Mouse (Mus musculus) C2C12 (cell line): ENCODE results near the gene Ccdc62. TPM values are rescaled to one million over a fixed set of nuclear protein-coding genes. Genes with fewer than 3 reads are reported as not detected.

Source experiments
- H3K27me3 ChIP-seq: one replicate; pipeline ENCODE4 v1.6.1; 2011; ENCODE audit not compliant: control insufficient read depth, insufficient read depth, insufficient read length
- H3K36me3 ChIP-seq: one replicate; pipeline ENCODE4 v1.6.1; 2011; ENCODE audit not compliant: control insufficient read depth, insufficient read depth
- H3K4me3 ChIP-seq: one replicate; pipeline ENCODE4 v1.5.1; 2011; ENCODE audit warnings: mild to moderate bottlenecking, control low read depth; ENCODE audit not compliant: poor library complexity, insufficient read depth, severe bottlenecking
- H3K79me2 ChIP-seq: one replicate; pipeline ENCODE4 v1.6.1; 2011; ENCODE audit not compliant: control insufficient read depth, insufficient read depth
- H3K79me3 ChIP-seq: one replicate; pipeline ENCODE4 v1.6.1; 2011; ENCODE audit warnings: low read depth, control low read depth
- H3ac ChIP-seq: one replicate; pipeline ENCODE3; 2011; ENCODE audit warnings: low read depth; ENCODE audit not compliant: control insufficient read depth, insufficient read length
- CEBPB ChIP-seq: IDR thresholded peaks from one replicate; pipeline ENCODE4 v1.6.1; 2011; ENCODE audit warnings: low read depth, mild to moderate bottlenecking, control low read depth, moderate library complexity
- CTCF ChIP-seq: IDR thresholded peaks from one replicate; pipeline ENCODE4 v1.5.1; 2011; ENCODE audit not compliant: control insufficient read depth, insufficient read depth, insufficient read length
- FOSL1 ChIP-seq: IDR thresholded peaks from one replicate; pipeline ENCODE4 v1.8.0; 2011; ENCODE audit warnings: mild to moderate bottlenecking, low read length; ENCODE audit not compliant: poor library complexity, insufficient read depth, severe bottlenecking
- MAX ChIP-seq: IDR thresholded peaks from one replicate; pipeline ENCODE4 v1.6.1; 2011; ENCODE audit warnings: mild to moderate bottlenecking, control low read depth
- MYOD1 ChIP-seq: IDR thresholded peaks from one replicate; pipeline ENCODE4 v1.6.1; 2011; ENCODE audit warnings: low read depth; ENCODE audit not compliant: control insufficient read depth, insufficient read length
- MYOG ChIP-seq: IDR thresholded peaks from one replicate; pipeline ENCODE4 v1.6.1; 2011; ENCODE audit not compliant: control insufficient read depth, insufficient read length; ENCODE audit errors: extremely low read depth
- USF1 ChIP-seq: IDR thresholded peaks from one replicate; pipeline ENCODE4 v1.6.1; 2011; ENCODE audit warnings: low read depth, mild to moderate bottlenecking, control low read depth, moderate library complexity
- polyA plus RNA-seq: library from polyadenylated mRNA; unstranded; fragments of >200 nt; fragmentation: generic; extraction: Trizol; gene quantifications from one replicate; pipeline ENCODE4 v1.2.1, GENCODE M21; 2012; ENCODE audit warnings: missing spikeins

Gene Ccdc62
- polyA plus RNA-seq, 1 experiment: 2.5 TPM

DNA sequence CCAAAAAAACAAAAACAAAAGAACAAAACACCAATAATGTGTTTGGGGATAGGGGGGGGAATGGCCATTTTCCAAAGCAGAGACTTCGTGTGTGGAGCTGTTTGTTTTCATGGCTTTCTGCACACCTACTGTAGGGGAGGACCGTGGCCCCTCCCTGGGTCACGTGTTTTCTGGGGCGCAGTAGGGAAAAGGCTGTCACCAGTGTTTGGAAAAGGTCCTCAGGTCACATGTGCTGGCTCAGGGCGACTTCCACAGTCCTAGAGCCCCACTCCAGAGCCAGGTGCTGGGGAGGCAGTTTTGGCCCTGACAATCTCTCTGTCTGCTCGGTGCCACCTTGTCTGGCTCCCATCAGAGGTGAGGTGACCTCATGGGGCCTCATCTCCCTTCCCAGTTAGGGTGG lies 64.9 kb downstream of the Ccdc62 start:
- Histone ChIP-seq H3ac (no peak overlapping the region), H3K4me3 (no peak overlapping the region), H3K36me3 (no peaks in the 10 kb centered on the region), H3K79me2 (no peaks in the 10 kb centered on the region), H3K79me3 (no peaks in the 10 kb centered on the region), H3K27me3 (no peaks in the 10 kb centered on the region)
- TF ChIP-seq USF1 (no peak), MAX (no peak), MYOG (no peak), CEBPB (no peak), MYOD1 (no peak), FOSL1 (no peak), CTCF (no peak)

DNA sequence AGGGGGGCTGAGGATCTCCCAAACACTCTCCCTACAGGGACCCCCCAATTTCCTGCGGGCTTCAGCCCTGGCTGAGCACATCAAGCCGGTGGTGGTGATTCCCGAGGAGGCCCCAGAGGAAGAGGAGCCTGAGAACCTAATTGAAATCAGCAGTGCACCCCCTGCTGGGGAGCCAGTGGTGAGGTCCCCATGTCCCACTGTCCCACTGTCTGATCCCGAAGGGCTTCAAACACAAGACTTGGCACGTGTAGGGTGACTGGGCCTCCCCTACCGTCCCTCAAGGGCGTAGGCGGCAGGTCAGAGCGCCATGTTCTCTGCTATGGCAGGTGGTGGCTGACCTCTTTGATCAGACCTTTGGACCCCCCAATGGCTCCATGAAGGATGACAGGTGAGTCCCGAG lies 65.7 kb downstream of the Ccdc62 start:
- H3ac ChIP-seq: no peak overlapping the region
- H3K27me3 ChIP-seq: no peaks in the 10 kb centered on the region
- no peak overlapping the region for H3K4me3 ChIP-seq
- H3K36me3 ChIP-seq: no peaks in the 10 kb centered on the region
- TF ChIP-seq MYOD1 (no peak), USF1 (no peak), MAX (no peak), CTCF (no peak), CEBPB (no peak), MYOG (no peak), FOSL1 (no peak)
- H3K79me3 ChIP-seq: no peaks in the 10 kb centered on the region
- H3K79me2 ChIP-seq: no peaks in the 10 kb centered on the region

DNA sequence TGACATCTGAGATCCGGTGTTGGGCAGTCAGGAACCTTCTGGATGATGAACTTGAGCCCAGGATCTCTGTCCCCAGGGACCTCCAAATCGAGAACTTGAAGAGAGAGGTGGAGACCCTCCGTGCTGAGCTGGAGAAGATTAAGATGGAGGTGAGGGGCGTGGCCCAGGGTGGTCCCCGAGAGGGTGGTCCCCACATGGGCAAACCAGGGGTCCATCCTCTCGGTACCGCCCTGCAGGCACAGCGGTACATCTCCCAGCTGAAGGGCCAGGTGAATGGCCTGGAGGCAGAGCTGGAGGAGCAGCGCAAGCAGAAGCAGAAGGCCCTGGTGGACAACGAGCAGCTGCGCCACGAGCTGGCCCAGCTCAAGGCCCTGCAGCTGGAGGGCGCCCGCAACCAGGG lies 66.2 kb downstream of the Ccdc62 start:
- TF ChIP-seq USF1: no peak
- TF ChIP-seq MYOG: no peak
- no peak for TF ChIP-seq CTCF
- Histone ChIP-seq H3K36me3 (peaks cover under 1% of the 10 kb centered on the region), H3ac (no peak overlapping the region), H3K79me3 (no peaks in the 10 kb centered on the region), H3K27me3 (no peaks in the 10 kb centered on the region), H3K79me2 (no peaks in the 10 kb centered on the region), H3K4me3 (no peak overlapping the region)

DNA sequence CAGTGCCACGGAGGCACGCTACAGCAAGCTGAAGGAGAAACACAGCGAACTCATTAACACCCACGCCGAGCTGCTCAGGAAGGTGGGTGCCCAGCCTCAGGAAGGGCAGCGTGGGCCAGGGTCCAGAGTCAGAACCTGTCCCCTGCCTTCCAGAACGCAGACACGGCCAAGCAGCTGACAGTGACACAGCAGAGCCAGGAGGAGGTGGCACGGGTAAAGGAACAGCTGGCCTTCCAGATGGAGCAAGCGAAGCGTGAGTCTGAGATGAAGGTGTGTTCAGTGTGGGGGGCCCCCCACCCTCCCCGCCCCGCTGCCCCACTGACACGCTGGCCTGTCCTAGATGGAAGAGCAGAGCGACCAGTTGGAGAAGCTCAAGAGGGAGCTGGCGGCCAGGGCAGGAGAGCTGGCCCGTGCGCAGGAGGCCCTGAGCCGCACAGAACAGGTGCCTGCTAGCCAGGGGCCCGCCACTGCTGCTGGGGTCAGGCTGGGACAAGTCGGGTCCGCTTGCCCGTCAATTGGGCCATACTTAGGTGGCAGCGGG lies 66.8 kb downstream of the Ccdc62 start:
- no peaks in the 10 kb centered on the region for H3K79me3 ChIP-seq
- no peaks in the 10 kb centered on the region for H3K27me3 ChIP-seq
- H3K4me3 ChIP-seq: no peak overlapping the region
- no peak for TF ChIP-seq MAX
- H3K79me2 ChIP-seq: no peaks in the 10 kb centered on the region
- no peak overlapping the region for H3ac ChIP-seq
- peaks cover 6% of the 10 kb centered on the region for H3K36me3 ChIP-seq

DNA sequence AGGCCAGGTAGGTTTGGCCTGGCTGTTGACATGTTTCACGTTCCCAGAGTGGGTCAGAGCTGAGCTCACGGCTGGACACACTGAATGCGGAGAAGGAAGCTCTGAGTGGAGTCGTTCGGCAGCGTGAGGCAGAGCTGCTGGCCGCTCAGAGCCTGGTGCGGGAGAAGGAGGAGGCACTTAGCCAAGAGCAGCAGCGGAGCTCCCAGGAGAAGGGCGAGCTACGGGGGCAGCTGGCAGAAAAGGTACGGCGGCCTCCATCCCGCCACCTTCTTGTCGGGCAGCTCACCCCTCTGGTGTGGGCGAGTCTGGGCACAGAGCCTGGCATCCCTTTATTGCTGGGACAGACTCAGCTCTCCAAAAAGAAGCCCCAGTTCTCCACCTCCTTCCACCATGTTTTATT lies 67.3 kb downstream of the Ccdc62 start:
- peaks cover 6% of the 10 kb centered on the region for H3K36me3 ChIP-seq
- no peak overlapping the region for H3ac ChIP-seq
- no peaks in the 10 kb centered on the region for H3K27me3 ChIP-seq
- H3K4me3 ChIP-seq: no peak overlapping the region
- no peaks in the 10 kb centered on the region for H3K79me3 ChIP-seq
- H3K79me2 ChIP-seq: no peaks in the 10 kb centered on the region
- TF ChIP-seq USF1: no peak

DNA sequence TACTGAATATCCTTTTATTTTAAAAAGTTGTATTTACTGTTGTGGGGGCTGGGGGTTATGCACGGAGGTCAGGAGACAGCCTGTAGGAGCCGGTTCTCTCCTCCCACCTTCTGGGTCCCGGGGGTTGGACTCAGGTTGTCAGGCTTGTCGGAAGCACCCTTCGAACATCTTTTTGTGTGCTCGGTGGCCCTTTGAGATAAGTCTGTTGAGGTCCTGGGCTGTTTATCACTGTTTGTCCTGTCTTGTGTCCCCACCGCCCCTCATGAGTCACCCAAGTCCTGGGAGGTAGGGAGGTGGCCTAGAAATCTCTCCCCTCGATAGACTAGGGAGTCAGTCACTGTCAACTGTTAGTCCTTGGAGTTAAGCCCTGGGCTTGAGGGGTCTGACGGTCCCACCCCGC lies 67.9 kb downstream of the Ccdc62 start:
- Histone ChIP-seq H3K36me3 (peaks cover 6% of the 10 kb centered on the region), H3ac (no peak overlapping the region), H3K4me3 (no peak overlapping the region), H3K27me3 (no peaks in the 10 kb centered on the region), H3K79me2 (no peaks in the 10 kb centered on the region), H3K79me3 (no peaks in the 10 kb centered on the region)
- TF ChIP-seq MAX (no peak), CTCF (no peak), CEBPB (no peak), FOSL1 (no peak), MYOD1 (no peak), USF1 (no peak), MYOG (no peak)

DNA sequence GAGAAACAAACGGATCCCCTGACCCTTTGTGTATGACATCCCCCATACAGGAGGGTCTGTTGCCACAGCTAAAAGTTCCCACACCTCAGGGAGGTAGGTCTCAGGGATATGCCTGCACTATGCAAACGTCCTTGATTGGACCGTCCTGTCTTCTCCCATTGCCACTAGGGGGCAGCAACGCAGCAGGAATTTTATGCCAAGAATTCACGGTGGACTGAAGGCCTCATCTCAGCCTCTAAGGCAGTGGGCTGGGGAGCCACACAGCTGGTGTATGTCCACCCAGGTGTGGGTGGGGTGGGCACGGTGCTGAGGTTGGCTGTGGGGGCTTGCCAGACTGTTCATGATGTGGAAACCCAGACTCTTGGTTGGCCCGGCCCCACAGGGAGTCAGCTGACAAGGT lies 70.3 kb downstream of the Ccdc62 start:
- Histone ChIP-seq H3K79me3 (no peaks in the 10 kb centered on the region), H3K27me3 (no peaks in the 10 kb centered on the region), H3ac (no peak overlapping the region), H3K79me2 (peaks cover 6% of the 10 kb centered on the region), H3K36me3 (peaks cover 29% of the 10 kb centered on the region), H3K4me3 (no peak overlapping the region)
- no peak for TF ChIP-seq CEBPB
- peak; percentile 76 for TF ChIP-seq CTCF
- TF ChIP-seq FOSL1: no peak
